Mouse (Mus musculus) bone marrow, adult 2 months (tissue): ENCODE measurements around the gene Ascl2. TPM values are rescaled to one million over a fixed set of nuclear protein-coding genes. Genes with fewer than 3 reads are reported as not detected.
A peak's percentile ranks its signal among the peaks of the same experiment; 100 is the strongest.

Experiments used
- H3K27ac ChIP-seq: fragments of 200-500 bp; 2 replicates; pipeline ENCODE4 v1.5.1; 2012; ENCODE audit warnings: low read depth, mild to moderate bottlenecking, control low read depth, inconsistent platforms, low read length; ENCODE audit not compliant: control insufficient read depth, poor library complexity, insufficient read depth
- H3K4me1 ChIP-seq: fragments of 200-500 bp; 2 replicates; pipeline ENCODE4 v1.6.1; 2011; ENCODE audit warnings: low read length; ENCODE audit not compliant: control insufficient read depth, insufficient read depth
- H3K4me3 ChIP-seq: fragments of 200-500 bp; replicated peaks from 2 replicates; pipeline ENCODE3; 2011; ENCODE audit warnings: mild to moderate bottlenecking, low read depth, low read length, control low read depth; ENCODE audit not compliant: control insufficient read depth
- CTCF ChIP-seq: fragments of 200-500 bp; IDR thresholded peaks from 2 replicates; pipeline ENCODE4 v1.5.1; 2011; ENCODE audit warnings: low read length, control low read depth; ENCODE audit not compliant: control insufficient read depth, insufficient read depth
- POLR2A ChIP-seq: fragments of 200-500 bp; IDR thresholded peaks from 2 replicates; pipeline ENCODE4 v1.6.1; 2011; ENCODE audit warnings: low read depth, mild to moderate bottlenecking, control low read depth, low read length, borderline replicate concordance; ENCODE audit not compliant: control insufficient read depth
- WGBS: fragments of 180-500 bp; shearing (Covaris S2); methylation state at CpG from one replicate; pipeline ENCODE4 v1.1.7; 2018; 5-methylcytosine and 5-hydroxymethylcytosine counted together
- polyA plus RNA-seq: library from polyadenylated mRNA; stranded (reverse); fragments of >200 nt; gene quantifications from 2 replicates; pipeline ENCODE4 v1.2.4, GENCODE M21; 2011; ENCODE audit warnings: low replicate concordance; ENCODE audit not compliant: missing spikeins, insufficient read depth, insufficient read length

The Ascl2 gene
- polyA plus RNA-seq, 1 experiment, result not detected

DNA sequence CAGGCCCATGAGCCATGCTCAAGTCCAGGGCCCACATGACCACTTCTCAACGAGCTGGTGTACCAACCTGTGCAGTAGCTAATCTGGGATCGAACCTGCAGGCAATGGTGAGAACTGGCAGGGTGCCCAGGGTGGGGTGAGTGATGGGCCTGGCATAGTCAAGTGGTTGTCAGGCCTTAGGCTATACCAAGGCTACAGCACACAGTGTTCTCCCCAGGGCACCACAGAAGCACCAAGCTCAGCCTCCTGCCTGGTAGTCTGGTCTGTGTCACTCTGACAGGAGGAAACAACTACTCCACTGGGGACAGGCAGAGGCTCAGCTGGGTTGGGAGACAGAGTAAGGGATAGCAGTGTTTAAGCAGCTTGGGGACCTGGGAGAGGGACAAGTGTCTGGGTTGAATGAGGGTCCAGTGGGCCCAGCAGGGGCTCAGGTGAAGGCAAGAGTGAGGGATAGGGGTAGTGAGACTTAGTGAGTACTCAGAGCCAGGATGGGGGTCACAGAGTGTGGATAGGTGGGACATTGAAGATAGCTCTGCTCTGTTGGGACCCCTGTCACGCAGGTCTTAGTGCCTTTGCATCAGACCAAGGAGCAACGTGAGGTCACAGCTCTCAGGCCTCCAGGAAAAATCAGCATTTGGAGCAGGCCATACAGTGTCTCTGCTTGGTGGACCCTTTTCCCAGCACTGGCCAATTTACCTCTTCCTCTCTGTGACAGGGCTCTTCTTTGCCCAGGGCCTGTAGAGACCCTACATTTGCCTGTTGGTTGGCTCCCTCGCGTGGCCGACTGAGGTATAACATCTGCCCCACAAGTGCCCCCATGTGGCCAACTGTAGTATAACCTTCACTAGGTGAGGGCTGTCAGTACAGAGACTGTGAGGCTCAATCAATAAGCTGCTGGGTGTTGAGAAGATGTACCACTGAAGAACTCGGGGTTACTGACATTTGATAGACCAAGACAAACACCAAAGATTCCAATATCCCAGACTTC, 50.1 kb downstream of the Ascl2 start:
- TF ChIP-seq POLR2A (no peak), CTCF (peak; percentile 100)
- H3K4me1 ChIP-seq, result no peaks in the 10 kb centered on the region; the same call in 1 of the 2 replicates
- no peak overlapping the region for H3K27ac ChIP-seq
- H3K4me3 ChIP-seq, result no peak overlapping the region
- 38% methylated on average over 8 of the region's 8 CpGs for WGBS

DNA sequence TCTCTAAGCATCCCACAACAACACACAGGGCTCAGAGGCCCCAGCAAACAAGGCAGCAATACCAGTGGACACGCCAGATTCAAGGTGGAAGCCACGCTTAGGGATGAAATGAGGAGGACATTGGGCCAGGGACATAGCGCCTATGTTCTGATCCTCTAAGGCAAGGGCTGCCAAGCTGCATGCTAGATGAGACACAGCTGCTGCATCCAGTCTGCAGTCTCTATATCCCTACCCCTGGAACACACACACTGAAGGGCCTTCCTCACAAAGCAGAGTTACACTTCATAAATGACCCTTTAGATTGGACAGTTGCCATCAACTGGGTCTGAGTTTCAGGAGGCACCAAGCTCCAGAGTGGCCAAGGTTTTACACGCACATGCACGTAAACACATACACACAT, 51.4 kb downstream of the Ascl2 start:
- Histone ChIP-seq H3K4me3 (no peak overlapping the region), H3K4me1 (no peaks in the 10 kb centered on the region; the same call in none of the 2 replicates), H3K27ac (no peak overlapping the region)
- 91% methylated on average over 5 of the region's 5 CpGs for WGBS
- TF ChIP-seq POLR2A (no peak), CTCF (no peak)

Other genes starting within 250 kb of the Ascl2 start
- not detected in 2 replicates for gene Ins2, start 225.9 kb downstream of the Ascl2 start, polyA plus RNA-seq
- not detected in 2 replicates for gene Th, start 38.1 kb downstream of the Ascl2 start, polyA plus RNA-seq
- gene Tspan32, start 35.8 kb upstream of the Ascl2 start, polyA plus RNA-seq, result 98.0 and 152 TPM in 2 replicates
- gene Cd81, start 83.5 kb upstream of the Ascl2 start, polyA plus RNA-seq, result 51.9 and 92.5 TPM in 2 replicates
- gene Tssc4, start 100.0 kb upstream of the Ascl2 start, polyA plus RNA-seq, result 35.9 and 48.2 TPM in 2 replicates
- gene Trpm5, start 125.4 kb upstream of the Ascl2 start, polyA plus RNA-seq, result not detected in 2 replicates
- 1.3 TPM in 1 of 2 replicates, not detected in the other for gene Kcnq1, start 137.1 kb upstream of the Ascl2 start, polyA plus RNA-seq